Mouse (Mus musculus): ENCODE data around the gene Ttc28.

The Ttc28 gene

DNA sequence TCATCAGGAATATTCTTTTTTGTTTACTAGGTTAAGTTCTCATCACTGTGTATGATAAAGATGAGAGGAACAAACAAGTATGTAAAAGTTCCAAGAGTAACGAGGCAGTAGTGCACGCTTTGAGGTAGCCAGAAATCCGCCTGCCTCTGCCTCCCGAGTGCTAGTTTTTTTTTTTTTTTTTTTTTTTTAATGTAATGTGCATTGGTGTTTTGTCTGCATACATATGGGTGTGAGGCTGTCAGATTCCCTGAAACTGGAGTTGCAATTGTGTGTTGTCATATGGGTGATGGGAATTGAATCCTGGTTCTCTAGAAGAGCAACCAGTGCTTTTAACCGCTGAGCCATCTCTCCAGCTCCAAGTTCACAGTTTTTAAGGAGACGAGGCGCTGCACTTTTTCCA lies 561 bp upstream of the Ttc28 start:
- DNase-seq (ENCODE audit: low spot score in 2 of 2), result no peak

GRCm38 (mm10) chr5:110888596-110888995 lies 9.0 kb downstream of the Ttc28 start:
- no peak for DNase-seq (ENCODE audit: low spot score in 2 of 2)

DNA sequence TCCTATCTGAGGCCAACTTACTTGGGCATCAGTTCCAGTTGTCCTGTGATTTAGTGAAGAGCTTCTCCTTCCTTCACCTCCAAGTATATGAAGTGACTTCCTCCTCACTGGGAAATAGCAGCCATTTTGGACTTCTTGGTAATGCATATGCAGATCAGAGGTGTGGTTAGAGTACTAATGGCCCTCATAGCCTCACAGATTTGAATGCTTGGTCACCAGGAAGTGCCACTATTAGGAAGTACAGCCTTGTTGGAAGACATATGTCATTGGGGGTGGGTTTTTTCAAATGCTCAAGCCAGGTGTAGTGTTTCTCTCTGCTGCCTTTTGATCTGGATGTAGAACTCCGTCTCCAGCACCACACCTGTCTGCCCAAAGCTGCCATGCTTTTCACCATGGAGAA lies 10.3 kb downstream of the Ttc28 start:
- no peak for DNase-seq (ENCODE audit: low spot score in 2 of 2)

DNA sequence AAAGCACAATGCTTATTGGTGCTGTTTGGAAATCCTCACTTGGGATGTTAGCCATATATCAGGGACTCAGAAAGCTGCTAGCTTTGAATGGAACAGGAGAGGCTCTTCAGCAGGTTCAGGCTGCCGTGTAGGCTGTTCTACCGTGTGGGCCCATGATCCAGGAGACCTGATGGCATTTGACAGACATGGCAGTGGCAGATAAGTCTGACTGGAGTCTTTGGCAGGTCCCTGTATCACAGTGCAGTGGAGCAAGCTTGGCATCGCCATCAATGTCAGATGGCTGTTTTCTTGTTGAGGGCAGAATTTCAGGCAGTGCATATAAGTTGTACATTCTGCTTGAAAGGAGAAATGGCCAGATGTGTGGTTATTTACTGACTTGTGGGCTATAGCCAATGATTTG lies 11.0 kb downstream of the Ttc28 start:
- no peak for DNase-seq (ENCODE audit: low spot score in 2 of 2)

DNA sequence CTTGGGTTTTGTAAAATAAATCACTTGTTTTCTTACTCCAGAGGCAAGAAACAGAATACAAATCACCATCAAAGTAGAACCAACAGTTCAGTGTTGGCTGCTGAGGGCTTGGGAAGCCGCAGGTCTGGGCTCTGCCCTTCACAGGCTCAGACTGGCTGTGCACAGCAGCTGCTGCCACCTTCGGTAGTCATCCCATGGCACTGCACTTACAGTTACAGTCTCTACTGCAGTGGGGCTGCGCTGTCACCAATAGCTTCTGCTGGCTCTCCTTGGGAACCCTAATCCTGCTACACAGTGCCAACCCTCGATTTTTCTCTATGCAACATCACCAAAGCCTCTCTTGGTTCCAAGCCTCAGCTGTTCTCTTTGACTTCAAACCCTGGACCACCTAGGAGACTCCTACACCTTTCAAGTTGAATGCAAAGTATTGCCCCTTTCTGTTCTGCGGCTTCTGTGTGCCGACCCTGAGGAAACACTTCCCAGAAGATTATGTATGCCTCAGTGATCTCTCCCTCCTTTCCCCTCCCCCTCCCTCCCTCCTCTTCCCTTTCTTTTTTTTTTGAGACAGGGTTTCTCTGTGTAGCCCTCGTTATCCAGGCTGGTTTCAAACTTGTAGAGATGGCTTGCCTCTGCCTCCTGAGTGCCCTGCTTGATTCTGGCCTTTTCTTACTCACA lies 17.6 kb downstream of the Ttc28 start:
- no peak for DNase-seq (ENCODE audit: low spot score in 2 of 2)

DNA sequence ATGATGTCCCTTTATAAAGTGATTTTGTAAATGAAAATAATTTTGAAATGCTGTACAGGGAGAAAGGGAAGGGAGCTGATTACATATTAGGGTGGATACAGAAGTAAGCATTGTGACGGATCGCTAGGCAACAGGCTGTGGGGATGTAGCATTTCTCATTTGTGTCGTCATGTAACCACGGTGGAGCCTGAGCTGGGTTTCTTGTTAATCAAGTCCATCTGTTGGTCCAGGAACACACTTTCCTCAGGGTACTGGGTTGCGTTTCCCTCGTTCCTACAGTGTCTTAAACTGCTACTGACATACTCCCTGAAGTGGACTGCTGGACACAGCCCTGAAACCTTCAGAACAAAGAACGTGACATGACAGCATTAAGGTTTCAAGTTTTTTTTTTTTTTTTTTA lies 18.6 kb downstream of the Ttc28 start:
- DNase-seq (ENCODE audit: low spot score in 2 of 2), result no peak

- no peak for DNase-seq (ENCODE audit: low spot score in 2 of 2)
Observed at GRCm38 (mm10) chr5:110898785-110899184, 19.2 kb downstream of the Ttc28 start.

DNA sequence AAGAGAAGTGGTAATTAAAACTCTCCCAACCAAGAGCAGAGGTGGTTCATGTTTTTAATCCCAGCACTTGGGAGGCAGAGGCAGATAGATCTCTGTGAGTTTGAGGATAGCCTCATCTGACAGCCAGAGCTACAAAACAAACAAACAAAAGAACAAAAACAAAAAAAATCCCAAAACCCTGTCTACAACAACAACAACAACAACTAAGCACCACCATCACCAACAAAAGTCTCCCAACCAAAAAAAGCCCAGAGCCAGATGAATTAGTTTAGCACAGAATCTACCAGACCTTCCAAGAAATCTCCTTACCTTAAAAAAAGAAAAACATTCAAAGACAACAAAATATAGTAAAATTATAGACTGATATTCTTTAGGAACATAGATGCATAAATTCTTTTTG lies 20.7 kb downstream of the Ttc28 start:
- no peak for DNase-seq (ENCODE audit: low spot score in 2 of 2)

DNA sequence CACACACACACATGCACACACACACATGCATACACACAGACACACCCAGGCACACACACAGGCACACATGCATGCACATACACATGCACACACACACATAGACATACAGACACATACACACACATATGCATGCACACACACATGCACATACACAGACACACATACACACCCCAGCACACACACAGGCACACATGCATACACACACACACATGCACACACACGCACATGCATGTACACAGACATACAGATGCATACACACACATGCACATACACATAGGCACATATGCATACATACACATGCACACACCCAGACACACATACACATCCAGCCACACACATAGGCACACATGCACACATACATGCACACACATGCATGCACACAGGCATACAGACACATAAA lies 27.1 kb downstream of the Ttc28 start:
- no peak for DNase-seq (ENCODE audit: low spot score in 2 of 2)

DNA sequence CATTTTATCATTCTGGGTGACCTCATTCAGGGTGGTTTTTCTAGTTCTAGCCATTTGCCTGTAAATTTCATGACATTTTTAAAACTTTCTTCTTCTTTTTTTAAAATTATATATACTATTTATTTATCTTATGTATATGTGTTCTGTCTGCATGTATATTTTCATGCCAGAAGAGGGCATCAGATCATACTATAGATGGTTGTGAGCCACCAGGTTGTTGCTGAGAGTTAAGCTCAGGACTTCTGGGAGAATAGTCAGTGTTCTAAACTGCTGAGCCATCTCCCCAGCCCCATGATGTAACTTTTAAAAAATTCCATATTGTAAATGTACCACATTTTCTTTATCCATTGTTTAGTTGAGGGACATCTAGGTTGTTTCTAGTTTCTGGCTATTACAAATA lies 29.3 kb downstream of the Ttc28 start:
- no peak for DNase-seq (ENCODE audit: low spot score in 2 of 2)

GRCm38 (mm10) chr5:110909955-110910589 lies 30.5 kb downstream of the Ttc28 start:
- DNase-seq (ENCODE audit: low spot score in 2 of 2), result no peak

DNA sequence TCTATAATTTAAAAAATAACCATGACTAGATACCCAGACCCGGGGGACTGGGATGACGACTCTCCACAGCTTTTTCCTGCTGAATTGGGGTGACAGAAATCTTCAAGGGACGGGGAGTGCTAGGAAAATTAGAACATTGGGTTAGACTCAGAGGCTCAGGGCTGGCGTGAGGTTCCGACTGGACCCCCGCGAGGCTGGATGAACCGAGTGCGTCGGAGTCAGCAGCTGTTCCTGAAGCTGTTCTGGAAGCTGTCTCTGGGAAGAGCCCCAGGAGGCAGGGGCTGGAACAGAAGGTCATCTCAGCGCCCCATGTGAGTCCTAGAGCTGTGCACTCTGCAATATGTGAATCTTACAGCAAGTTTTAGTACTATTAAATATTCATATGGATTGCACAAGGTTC lies 35.3 kb downstream of the Ttc28 start:
- no peak for DNase-seq (ENCODE audit: low spot score in 2 of 2)

GRCm38 (mm10) chr5:110916241-110916640 lies 36.6 kb downstream of the Ttc28 start:
- DNase-seq (ENCODE audit: low spot score in 2 of 2), result no peak

- no peak for DNase-seq (ENCODE audit: low spot score in 2 of 2)
Observed at GRCm38 (mm10) chr5:110919541-110919940, 39.9 kb downstream of the Ttc28 start.

DNA sequence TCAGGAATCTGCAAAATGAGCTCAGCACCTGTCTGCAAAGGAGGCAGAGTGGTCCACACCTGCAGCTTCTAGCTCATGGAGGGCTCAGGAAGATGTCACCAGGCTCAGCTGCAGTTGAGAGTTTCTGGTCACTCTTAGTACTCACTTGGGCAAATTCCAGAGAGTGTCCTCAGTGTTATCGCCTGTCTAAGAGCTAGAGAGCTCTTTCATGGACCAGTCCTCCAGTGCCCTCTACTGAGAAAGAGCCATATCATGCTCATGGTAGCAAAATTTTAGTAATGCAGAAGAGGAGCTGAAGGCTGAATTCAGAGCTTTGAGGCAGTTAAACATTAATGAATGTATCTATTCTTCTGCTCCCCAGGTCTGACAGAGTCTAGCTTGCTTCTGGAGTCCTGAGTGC lies 43.7 kb downstream of the Ttc28 start:
- DNase-seq (ENCODE audit: low spot score in 2 of 2), result no peak

GRCm38 (mm10) chr5:110924636-110925035 lies 45.0 kb downstream of the Ttc28 start:
- DNase-seq (ENCODE audit: low spot score in 2 of 2), result no peak

GRCm38 (mm10) chr5:110925804-110926203 lies 46.2 kb downstream of the Ttc28 start:
- DNase-seq (ENCODE audit: low spot score in 2 of 2), result no peak

DNA sequence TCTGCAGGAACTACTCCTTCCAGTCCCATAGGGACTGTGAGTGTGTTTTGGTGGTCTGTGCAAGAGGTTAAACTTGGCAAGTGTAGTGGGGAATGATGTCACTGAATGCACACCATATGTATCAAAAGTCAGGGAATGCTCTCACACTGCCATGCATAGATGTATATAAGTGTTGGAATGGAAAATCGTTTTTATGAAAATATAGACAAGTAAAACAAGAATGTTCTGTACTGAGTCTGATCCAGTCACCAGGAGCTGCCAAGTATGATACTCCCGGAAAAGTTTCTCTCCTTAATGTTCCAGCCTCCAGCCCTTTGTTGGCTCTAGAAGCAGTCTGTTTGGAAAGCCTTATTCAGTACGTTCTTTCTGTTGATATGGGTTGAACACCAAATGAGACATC lies 48.7 kb downstream of the Ttc28 start:
- no peak for DNase-seq (ENCODE audit: low spot score in 2 of 2)

- peak in 1 of 2 experiments; percentile 28 for DNase-seq (ENCODE audit: low spot score in 2 of 2)
Observed at GRCm38 (mm10) chr5:110929306-110929705, 49.7 kb downstream of the Ttc28 start.

- DNase-seq (ENCODE audit: low spot score in 2 of 2), result no peak
Observed at GRCm38 (mm10) chr5:110936606-110937005, 57.0 kb downstream of the Ttc28 start.

DNA sequence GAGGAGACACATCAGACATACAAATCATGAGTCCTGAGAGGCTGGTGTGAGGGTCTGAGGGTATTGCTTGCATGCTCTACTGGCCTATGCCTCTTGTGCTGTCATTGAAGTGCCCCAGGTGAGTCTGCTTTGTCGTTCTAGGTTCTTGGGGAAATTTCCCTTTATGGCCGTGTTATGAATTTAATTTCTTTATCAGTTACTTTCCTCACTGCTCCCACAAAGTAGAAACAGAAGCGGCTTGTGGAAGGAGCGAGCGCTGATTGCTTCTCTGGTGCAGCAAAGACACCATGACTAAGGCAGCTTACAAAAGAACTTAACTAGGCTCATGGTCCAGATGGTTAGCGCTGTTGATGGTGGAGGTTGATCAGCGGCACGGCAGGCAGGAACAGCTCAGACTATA lies 64.7 kb downstream of the Ttc28 start:
- DNase-seq (ENCODE audit: low spot score in 2 of 2), result no peak

- DNase-seq (ENCODE audit: low spot score in 2 of 2), result peak in 1 of 2 experiments; percentile 4
Observed at GRCm38 (mm10) chr5:110948476-110949399, 69.1 kb downstream of the Ttc28 start.

DNA sequence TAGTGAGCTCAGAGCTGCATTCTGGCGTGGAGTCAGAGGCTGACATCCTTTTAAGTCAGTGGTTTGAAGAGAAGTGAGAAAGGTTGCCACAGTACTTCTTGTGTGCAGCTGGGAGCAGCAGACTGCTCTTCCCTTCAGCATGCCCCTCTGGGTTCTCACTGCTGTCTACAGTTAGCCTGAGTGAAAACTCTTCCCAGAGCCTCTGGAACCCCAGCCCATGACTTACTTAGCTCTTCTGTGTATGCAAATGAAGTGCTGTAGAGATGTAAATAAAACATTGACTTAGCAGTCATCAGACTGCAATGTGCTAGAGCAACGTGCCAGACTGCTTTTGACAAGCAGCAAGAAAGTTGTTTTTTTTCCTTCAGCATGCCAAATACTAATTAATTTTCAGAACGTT lies 70.2 kb downstream of the Ttc28 start:
- DNase-seq (ENCODE audit: low spot score in 2 of 2), result no peak

Data from cerebellum, postnatal 4 days (tissue).